ENCODE assay signal across 22 mouse cellular contexts in the genomic region with DNA sequence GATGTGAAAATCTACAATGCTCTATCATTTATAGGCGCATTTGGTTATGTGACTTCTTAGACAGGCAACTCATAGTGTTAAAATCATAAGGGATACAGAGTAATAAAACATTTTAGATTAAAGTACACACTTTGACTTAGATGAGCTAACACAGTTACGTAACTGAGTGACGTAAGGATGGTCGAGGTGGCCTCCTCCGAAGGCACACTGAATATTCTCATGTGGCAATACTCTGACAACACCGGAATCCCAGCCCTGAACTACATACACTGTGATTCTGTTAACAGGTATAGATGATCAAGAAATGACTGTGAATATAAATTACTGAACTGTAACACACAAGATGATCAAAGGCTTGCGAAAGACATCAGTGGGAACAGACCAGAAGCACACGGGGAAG. TPM values are rescaled to one million over a fixed set of nuclear protein-coding genes. Genes with fewer than 3 reads are reported as not detected.
"Had no signal": no experiment of that assay in that cellular context is flagged by ENCODE, and none has a peak within 500 bp of the region (broad histone marks: within the 10 kb centered on the region; RNA-seq: fewer than 3 reads in every experiment).

No protein-coding gene starts in this region.

- H3K36me3 ChIP-seq: midbrain, embryonic 12.5 days had no signal

- H3K9ac ChIP-seq: liver, embryonic 14.5 days; lung, embryonic 15.5 days; midbrain, embryonic 12.5 days had no signal

- H3K4me1 ChIP-seq: lung, embryonic 15.5 days; megakaryocyte, embryonic 14.5 days had no signal

- H3K27ac ChIP-seq: kidney, postnatal 0 days; layer of hippocampus, adult 2 months; liver, embryonic 14.5 days; lung, embryonic 15.5 days; macrophage; midbrain, embryonic 12.5 days had no signal

- H3K27me3 ChIP-seq: lung, embryonic 15.5 days; megakaryocyte, embryonic 14.5 days; midbrain, embryonic 12.5 days had no signal

- H3K4me2 ChIP-seq: lung, embryonic 15.5 days; midbrain, embryonic 12.5 days had no signal

- ATAC-seq: intestine, postnatal 0 days had no signal

- H3K4me3 ChIP-seq: layer of hippocampus, adult 2 months; lung, embryonic 15.5 days; megakaryocyte, embryonic 14.5 days; midbrain, embryonic 12.5 days had no signal

- DNase-seq: kidney, adult 2 months; kidney, postnatal 25 days; layer of hippocampus, adult 9-11 months; lung, adult 18-20 months; lung, postnatal 10 days; thymus, postnatal 25 days had no signal

- H3K9me3 ChIP-seq: lung, embryonic 15.5 days; midbrain, embryonic 12.5 days had no signal

RNA-seq across cellular contexts. Expression of gene Ghsr, which starts 47.5 kb away (rescaled TPM):
- total RNA-seq: liver, adult 2 months had no signal
- polyA plus RNA-seq: intestine, embryonic 14.5 days; intestine, postnatal 0 days; kidney, adult 2 months; kidney, postnatal 0 days; large intestine, adult 2 months; limb, embryonic 11.5 days; limb, embryonic 14.5 days; liver, adult 2 months; liver, embryonic 14.5 days; lung, embryonic 15.5 days; macrophage; small intestine, adult 2 months; spleen, adult 2 months; stomach, embryonic 16.5 days had no signal
